Mouse (Mus musculus): ENCODE measurements around the gene Gsdma. TPM values are rescaled to one million over a fixed set of nuclear protein-coding genes. Genes with fewer than 3 reads are reported as not detected.

Gsdma gene
- polyA plus RNA-seq (2014; fragmentation: Illumina TruSeq; extraction: RNeasy Lipid Tissue Mini Kit (QIAGEN cat#74804); ENCODE audit: low read depth, low replicate concordance): not detected

GRCm38 (mm10) chr11:98664091-98664490 lies at the start of gene Gsdma:
Gsdma (plus strand) TSS chr11:98664351.

GRCm38 (mm10) chr11:98625611-98626410 lies 38.3 kb upstream of the Gsdma start, which contains the start of the genes Gm12355 and Gsdma3:
Gm12355 (minus strand) TSS chr11:98625661.
Gsdma3 (plus strand) TSS chr11:98626360.

GRCm38 (mm10) chr11:98646459-98646858 lies 17.7 kb upstream of the Gsdma start, which contains the start of gene Gsdma2:
Gsdma2 (plus strand) TSS chr11:98646759.

GRCm38 (mm10) chr11:98681786-98682745 lies 17.9 kb downstream of the Gsdma start, which contains the start of gene Psmd3:
Psmd3 (plus strand) TSS chr11:98682554.

GRCm38 (mm10) chr11:98701213-98701670 lies 37.1 kb downstream of the Gsdma start, which contains the start of gene Csf3:
Csf3 (plus strand) TSS chr11:98701263.

Other genes starting within 250 kb of the Gsdma start
- 63.1 TPM for gene Mien1, start 225.4 kb upstream of the Gsdma start, polyA plus RNA-seq (2014; fragmentation: Illumina TruSeq; extraction: RNeasy Lipid Tissue Mini Kit (QIAGEN cat#74804); ENCODE audit: low read depth, low replicate concordance)
- gene Grb7, start 218.0 kb upstream of the Gsdma start, polyA plus RNA-seq (2014; fragmentation: Illumina TruSeq; extraction: RNeasy Lipid Tissue Mini Kit (QIAGEN cat#74804); ENCODE audit: low read depth, low replicate concordance): 10.1 TPM
- gene Ikzf3, start 118.3 kb upstream of the Gsdma start, polyA plus RNA-seq (2014; fragmentation: Illumina TruSeq; extraction: RNeasy Lipid Tissue Mini Kit (QIAGEN cat#74804); ENCODE audit: low read depth, low replicate concordance): 0.37 TPM
- 0.32 TPM for gene Zpbp2, start 113.3 kb upstream of the Gsdma start, polyA plus RNA-seq (2014; fragmentation: Illumina TruSeq; extraction: RNeasy Lipid Tissue Mini Kit (QIAGEN cat#74804); ENCODE audit: low read depth, low replicate concordance)
- gene Ormdl3, start 77.0 kb upstream of the Gsdma start, polyA plus RNA-seq (2014; fragmentation: Illumina TruSeq; extraction: RNeasy Lipid Tissue Mini Kit (QIAGEN cat#74804); ENCODE audit: low read depth, low replicate concordance): 17.5 TPM
- gene Lrrc3c, start 66.1 kb upstream of the Gsdma start, polyA plus RNA-seq (2014; fragmentation: Illumina TruSeq; extraction: RNeasy Lipid Tissue Mini Kit (QIAGEN cat#74804); ENCODE audit: low read depth, low replicate concordance): not detected
- not detected for gene Gm12355, start 38.7 kb upstream of the Gsdma start, polyA plus RNA-seq (2014; fragmentation: Illumina TruSeq; extraction: RNeasy Lipid Tissue Mini Kit (QIAGEN cat#74804); ENCODE audit: low read depth, low replicate concordance)
- not detected for gene Gsdma3, start 38.0 kb upstream of the Gsdma start, polyA plus RNA-seq (2014; fragmentation: Illumina TruSeq; extraction: RNeasy Lipid Tissue Mini Kit (QIAGEN cat#74804); ENCODE audit: low read depth, low replicate concordance)
- gene Gsdma2, start 17.6 kb upstream of the Gsdma start, polyA plus RNA-seq (2014; fragmentation: Illumina TruSeq; extraction: RNeasy Lipid Tissue Mini Kit (QIAGEN cat#74804); ENCODE audit: low read depth, low replicate concordance): not detected
- gene Psmd3, start 18.2 kb downstream of the Gsdma start, polyA plus RNA-seq (2014; fragmentation: Illumina TruSeq; extraction: RNeasy Lipid Tissue Mini Kit (QIAGEN cat#74804); ENCODE audit: low read depth, low replicate concordance): 16.6 TPM
- not detected for gene Csf3, start 36.9 kb downstream of the Gsdma start, polyA plus RNA-seq (2014; fragmentation: Illumina TruSeq; extraction: RNeasy Lipid Tissue Mini Kit (QIAGEN cat#74804); ENCODE audit: low read depth, low replicate concordance)
- 2.0 TPM for gene Med24, start 65.1 kb downstream of the Gsdma start, polyA plus RNA-seq (2014; fragmentation: Illumina TruSeq; extraction: RNeasy Lipid Tissue Mini Kit (QIAGEN cat#74804); ENCODE audit: low read depth, low replicate concordance)
- gene Thra, start 76.3 kb downstream of the Gsdma start, polyA plus RNA-seq (2014; fragmentation: Illumina TruSeq; extraction: RNeasy Lipid Tissue Mini Kit (QIAGEN cat#74804); ENCODE audit: low read depth, low replicate concordance): 1.7 TPM
- gene Nr1d1, start 111.0 kb downstream of the Gsdma start, polyA plus RNA-seq (2014; fragmentation: Illumina TruSeq; extraction: RNeasy Lipid Tissue Mini Kit (QIAGEN cat#74804); ENCODE audit: low read depth, low replicate concordance): 8.0 TPM
- 35.5 TPM for gene Msl1, start 131.2 kb downstream of the Gsdma start, polyA plus RNA-seq (2014; fragmentation: Illumina TruSeq; extraction: RNeasy Lipid Tissue Mini Kit (QIAGEN cat#74804); ENCODE audit: low read depth, low replicate concordance)
- gene Casc3, start 140.6 kb downstream of the Gsdma start, polyA plus RNA-seq (2014; fragmentation: Illumina TruSeq; extraction: RNeasy Lipid Tissue Mini Kit (QIAGEN cat#74804); ENCODE audit: low read depth, low replicate concordance): 8.3 TPM
- gene Rapgefl1, start 172.4 kb downstream of the Gsdma start, polyA plus RNA-seq (2014; fragmentation: Illumina TruSeq; extraction: RNeasy Lipid Tissue Mini Kit (QIAGEN cat#74804); ENCODE audit: low read depth, low replicate concordance): not detected
- gene Wipf2, start 199.3 kb downstream of the Gsdma start, polyA plus RNA-seq (2014; fragmentation: Illumina TruSeq; extraction: RNeasy Lipid Tissue Mini Kit (QIAGEN cat#74804); ENCODE audit: low read depth, low replicate concordance): 4.0 TPM
- 0.08 TPM for gene Cdc6, start 243.4 kb downstream of the Gsdma start, polyA plus RNA-seq (2014; fragmentation: Illumina TruSeq; extraction: RNeasy Lipid Tissue Mini Kit (QIAGEN cat#74804); ENCODE audit: low read depth, low replicate concordance)